Mouse (Mus musculus): Measurements from ENCODE around the gene Eif1ad.

Gene Eif1ad

DNA sequence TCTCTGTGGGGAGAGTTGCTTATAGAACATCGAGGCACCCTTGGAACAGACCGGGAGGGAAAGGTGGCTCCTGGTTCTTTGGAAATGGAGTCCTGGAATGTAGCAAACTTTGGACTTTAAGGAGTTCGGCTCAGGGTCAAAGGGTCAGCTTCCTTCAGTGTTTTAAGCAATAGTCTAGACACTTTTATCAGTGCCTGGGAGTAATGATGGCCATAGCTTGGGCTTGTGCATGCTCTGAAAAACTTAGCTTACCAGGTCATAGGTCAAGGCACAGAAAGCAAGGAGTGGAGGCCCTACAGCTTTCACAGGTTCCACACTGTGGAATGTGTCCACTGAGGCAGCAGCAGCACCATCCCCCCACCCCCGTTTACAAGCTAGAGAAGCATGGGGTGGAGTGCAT is 8.2 kb downstream of the Eif1ad start:
- CTCF ChIA-PET = no interaction called here

DNA sequence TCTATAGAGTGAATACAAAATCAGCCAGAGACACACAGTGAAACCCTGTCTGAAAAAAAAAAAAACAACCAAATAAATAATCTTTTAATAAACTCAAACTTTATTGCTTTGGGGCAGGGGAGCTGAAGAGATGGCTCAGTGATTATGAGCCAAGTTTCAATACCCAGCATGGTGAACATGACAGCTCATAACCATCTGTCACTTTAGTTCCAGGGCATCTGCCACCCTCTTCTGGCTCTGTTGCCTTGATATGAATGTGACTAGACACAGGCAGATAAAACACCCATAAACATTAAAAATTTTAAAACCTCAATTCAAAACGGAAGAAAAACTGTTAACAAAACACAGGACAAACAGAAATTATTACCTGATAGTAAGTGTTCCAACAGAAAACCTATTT is 10.9 kb downstream of the Eif1ad start:
- CTCF ChIA-PET = no interaction called here

DNA sequence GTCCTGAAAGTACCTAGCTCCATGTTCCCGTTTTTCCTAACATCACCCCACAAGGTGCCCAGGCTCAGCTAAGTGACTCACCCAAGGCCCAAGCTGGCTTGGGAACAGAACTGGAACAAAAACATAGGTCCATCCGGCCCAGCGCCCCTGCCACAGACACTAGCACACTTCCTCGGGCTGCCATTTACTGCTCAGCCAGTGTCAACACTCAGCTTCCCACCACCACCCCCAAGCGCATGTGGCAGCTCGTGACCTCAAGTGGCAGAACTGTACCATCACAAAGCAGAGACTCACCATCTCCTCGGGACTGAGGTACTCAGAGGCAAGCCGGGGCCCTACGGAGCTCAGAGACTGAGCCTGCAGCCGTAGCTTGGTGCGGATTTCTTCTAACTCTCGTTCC is 16.8 kb downstream of the Eif1ad start:
- CTCF ChIA-PET = no interaction called here

DNA sequence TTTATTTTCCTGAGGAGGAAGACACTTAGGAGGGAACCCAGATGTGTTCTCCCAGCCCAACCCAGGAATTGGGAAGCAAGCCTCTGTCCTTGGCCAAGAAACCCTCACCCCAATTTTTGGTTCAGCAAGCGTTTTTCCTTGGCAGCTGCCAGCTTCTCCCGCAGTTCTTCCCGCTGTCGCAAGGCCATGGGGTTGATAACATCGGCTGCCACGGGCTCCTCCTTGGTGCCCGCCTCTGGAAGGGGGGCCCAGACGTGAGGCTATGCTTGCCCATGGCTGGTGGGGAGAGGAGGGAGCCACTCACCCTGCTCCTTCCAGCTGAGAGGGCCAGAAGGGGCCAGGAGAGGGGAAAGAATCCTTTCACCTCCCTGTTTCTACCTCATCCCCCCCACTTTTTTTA is 18.2 kb downstream of the Eif1ad start:
- CTCF ChIA-PET = no interaction called here

DNA sequence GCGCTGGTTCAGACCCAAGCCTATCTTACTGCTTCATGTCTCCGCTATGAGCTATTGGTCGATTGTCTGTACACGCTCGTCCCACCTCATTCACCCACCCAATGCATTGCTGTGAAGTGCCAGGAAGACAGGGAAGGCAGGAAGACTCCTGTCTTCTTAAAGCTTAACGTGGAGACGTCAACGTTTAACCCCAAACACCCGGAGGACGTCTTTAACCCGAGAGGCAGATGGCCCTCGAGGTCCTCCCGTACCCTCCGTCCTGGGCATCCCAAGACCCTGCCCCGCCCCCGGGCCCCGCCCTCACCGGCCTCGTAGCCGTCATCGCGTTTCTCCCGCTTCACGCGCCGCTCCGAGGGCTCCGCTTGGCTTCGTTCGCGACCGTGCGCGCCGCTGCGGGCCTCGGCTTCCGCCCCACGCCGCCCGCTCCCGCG is 21.5 kb downstream of the Eif1ad start:
- CTCF ChIA-PET = interaction anchor here (0.6 kb wide), 1 partner anchor 95 kb away, joined by 3 read pairs; no protein-coding TSS in a partner anchor

DNA sequence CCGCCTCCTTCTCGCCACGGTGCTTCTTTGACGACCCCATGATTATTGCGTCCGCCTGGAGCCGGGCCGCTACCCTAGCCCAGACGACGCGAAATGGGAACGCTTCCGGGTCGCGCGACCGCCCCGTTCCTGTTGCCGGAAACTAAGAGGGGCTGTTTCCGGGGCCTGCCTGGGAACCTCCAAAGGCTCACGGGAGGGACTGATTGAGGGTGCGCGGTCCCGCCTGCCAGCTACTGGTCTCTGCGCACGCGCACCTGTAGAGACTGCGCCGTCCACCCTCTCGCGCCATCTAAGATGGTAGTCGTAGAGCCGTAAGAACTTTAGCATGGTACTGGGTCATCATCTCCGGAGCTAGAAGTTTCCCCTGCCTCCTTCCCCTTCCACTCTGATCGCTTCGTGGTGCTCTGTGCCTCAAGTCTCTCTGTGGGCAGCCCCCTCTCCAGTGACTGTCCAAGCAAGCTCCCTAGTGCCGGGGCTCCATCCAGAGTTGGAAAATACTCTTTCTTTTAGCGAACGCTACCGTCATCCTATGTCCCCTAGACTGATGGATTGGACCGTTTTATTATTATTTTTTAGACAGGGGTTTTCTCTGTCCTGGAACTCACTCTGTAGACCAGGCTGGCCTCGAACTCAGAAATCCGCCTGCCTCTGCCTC is 22.2 kb downstream of the Eif1ad start, which contains the start of gene Sart1:
TSS of gene Sart1 (minus strand) at position 116 of the 655 bp plus-strand sequence.
- CTCF ChIA-PET = interaction anchor here (0.6 kb wide), 1 partner anchor 96 kb away, joined by 3 read pairs; no protein-coding TSS in a partner anchor

DNA sequence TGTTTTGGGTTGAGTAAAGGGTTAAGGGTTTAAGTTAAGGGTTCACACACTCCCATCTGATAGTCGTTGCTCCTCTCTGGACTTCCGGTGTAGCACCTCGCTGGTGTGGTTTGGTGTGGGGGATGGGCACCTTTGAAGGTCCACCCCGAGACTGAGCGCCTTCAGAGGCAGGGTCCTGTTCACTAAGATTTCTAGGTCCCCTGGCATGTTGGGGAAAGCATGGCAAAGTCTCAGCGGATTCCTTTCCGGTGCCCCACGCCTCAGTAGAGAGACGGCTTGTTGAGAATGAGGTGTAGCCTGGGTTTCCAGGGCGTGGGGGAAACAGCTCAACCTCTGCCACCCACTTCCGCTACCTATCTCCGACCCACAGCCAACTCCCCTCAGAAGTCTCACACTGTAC is 23.1 kb downstream of the Eif1ad start:
- CTCF ChIA-PET = interaction anchor here (1.1 kb wide), 2 partner anchors 15 to 16 kb away, joined by 3 to 4 read pairs; no protein-coding TSS in a partner anchor

DNA sequence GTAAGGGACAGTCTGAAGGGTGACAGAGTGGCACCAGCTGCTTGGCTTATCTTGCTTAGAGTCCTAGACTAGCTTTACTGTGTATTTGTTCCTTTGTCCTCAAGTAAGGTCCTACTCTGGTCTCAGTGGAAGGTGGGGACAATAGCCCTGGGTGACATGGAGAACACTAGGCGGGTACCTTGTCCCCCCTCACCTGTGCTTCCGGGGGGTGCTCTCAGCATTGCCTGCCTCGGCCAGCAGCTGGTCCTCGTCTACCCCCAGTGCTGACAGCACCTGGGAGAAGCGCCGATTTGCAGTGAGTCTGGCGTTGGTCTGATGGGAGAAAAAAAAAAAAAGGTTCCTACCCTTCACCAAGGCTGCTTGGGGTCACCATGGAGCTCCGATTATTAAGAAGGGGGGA is 23.9 kb downstream of the Eif1ad start:
- CTCF ChIA-PET = interaction anchor here (0.6 to 1.2 kb wide), 5 partner anchors 13 to 427 kb away, joined by 3 to 4 read pairs (median 3); no protein-coding TSS in a partner anchor

DNA sequence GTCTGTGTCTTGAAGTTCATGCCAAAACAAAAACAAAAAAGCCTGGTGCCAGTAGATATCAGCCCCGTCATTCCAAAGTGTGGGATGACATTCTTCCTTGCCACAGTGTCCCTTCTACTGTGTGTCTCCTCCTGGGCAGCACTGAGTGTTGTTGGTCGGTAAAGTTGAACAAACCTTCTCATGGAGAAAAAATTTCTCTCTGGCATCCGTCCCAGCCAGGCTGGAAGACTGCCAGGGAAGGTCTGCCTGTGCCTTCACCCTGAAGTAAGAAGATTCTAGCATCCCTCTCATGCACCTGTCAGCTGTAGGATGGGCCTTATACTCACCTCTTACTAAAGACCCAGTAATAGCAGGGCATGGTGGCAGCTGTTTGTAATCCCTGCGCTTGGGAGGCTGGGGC is 26.4 kb downstream of the Eif1ad start:
- CTCF ChIA-PET = interaction anchor here (0.6 kb wide), 1 partner anchor 106 kb away, joined by 5 read pairs; no protein-coding TSS in a partner anchor

DNA sequence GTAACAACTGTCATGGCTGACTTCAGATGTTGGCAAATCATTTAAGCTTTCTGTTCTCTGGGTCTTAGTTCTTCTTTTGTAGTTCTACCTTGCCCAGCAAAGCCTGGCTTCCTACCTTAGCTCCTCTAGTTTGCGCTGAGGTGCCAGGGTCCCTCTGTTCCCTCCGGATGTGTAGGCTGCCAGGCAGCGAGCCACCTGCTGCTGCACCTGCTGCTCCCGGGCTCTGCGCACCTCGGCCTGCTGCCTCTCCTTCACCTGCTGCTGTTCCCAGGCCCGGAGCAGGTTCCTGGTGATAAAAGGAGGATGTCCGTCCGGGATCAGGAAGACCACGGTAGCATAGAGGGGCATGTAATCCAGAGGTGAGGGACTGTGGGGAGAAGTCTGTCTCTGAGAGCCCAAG is 27.6 kb downstream of the Eif1ad start:
- CTCF ChIA-PET = no interaction called here

DNA sequence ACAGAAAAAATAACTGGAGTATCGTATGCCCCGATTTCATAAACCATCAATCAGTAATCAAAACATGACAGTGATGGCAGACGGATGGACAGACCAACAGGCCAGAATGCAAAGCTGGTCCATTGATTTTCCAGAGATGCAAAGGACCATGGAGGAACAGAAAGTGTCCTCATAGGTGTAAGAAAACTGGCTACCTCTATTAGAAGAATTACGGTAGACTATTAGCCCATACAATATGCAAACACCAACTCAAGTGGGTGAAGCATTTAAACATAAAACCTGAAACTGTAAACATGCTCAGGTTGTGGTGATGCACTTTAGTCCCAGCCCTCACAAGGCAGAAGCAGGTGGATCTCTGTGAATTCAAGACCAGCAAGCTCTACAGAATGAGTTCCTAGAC is 28.8 kb downstream of the Eif1ad start:
- CTCF ChIA-PET = no interaction called here

DNA sequence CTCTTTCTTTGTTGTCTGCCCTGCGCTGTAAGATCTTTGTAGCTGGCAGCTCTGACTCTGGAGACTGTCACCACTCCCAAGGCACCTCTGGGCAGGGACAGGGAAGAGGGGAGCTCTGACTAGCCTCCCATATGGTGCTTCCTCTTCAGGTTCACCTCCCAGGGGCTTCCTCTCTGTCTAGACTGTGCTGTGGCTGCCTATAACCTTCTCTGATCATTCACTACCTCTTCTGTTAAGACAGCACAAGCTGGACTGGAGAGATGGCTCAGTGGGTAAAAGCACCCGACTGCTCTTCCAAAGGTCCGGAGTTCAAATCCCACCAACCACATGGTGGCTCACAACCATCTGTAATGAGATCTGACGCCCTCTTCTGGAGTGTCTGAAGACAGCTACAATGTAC is 34.5 kb downstream of the Eif1ad start:
- CTCF ChIA-PET = interaction anchor here (0.6 kb wide), 1 partner anchor 1619 kb away, joined by 3 read pairs; no protein-coding TSS in a partner anchor

DNA sequence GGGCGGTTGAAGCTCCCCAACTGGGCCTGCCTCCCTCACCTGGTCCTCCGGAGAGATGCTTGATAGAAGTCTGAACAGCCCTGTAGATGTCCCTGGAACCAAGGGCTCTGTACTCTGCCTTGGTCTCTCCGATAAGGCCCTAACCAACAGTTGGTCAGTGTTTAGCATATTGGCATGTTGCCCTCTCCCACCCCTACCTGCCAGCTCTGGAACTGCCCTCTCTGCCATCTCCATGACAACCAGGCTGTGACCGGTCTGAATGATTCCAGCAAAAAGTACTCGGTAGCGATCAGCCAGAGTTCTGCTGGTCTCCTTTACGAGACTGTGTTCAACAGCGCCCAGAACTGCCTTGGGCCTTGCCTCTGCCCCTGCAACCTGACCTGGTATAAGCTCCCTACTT is 35.8 kb downstream of the Eif1ad start, which contains the start of gene Tsga10ip:
TSS of gene Tsga10ip (minus strand) at position 234 of the 400 bp plus-strand sequence.
- CTCF ChIA-PET = no interaction called here

DNA sequence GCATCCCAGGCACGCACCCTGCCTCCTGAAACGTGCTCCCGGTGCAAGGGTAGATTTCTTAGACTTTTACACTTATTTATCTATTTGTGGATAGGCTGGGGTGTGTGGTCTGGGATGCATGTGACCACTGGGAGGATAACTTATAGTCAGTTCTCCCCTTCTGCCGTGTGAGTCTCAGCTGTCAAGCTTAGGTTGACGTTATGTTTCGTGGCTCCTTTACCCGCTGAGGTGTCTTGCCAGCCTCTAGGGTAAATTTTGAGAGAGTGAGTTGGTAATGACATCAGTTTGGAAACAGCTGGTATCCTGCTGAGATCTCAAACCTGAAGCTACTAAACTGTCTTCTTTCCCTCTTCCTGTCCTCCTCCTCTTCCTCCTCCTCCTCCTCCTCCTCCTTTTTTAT is 39.4 kb downstream of the Eif1ad start:
- CTCF ChIA-PET = interaction anchor here (0.6 to 1.4 kb wide), 6 partner anchors 15 to 180 kb away, joined by 3 to 4 read pairs (median 4); partner anchors contain the start of gene Fosl1

DNA sequence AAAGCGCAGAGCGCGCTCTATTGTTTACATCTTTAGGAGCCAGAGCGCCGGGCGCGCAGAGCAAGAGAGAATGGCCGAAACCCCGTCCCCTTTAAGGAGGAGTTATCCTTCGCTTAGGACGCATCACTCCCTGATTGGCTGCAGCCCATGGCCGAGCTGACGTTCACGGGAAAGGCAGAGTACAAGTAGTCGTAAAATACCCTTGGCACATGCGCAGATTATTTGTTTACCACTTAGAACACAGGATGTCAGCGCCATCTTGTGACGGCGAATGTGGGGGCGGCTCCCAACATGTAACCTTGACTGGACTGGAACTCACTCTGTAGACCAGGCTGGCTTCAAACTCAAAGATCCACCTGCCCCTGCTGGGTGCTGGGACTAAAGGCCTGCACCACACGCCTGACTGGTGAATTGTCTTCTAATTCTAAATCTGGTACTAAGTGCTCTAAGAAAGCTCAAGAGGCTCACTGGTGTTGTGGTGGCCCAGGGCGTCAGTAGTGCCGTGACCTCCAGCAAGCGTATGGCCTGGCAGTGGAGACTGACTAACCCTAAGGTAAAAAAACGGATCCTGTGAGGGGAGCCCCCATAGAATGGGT is 40.1 kb downstream of the Eif1ad start:
- CTCF ChIA-PET = interaction anchor here (0.9 to 1.4 kb wide), 6 partner anchors 16 to 41 kb away, joined by 3 to 5 read pairs (median 4); partner anchors contain the start of genes Drap1 and Fosl1

DNA sequence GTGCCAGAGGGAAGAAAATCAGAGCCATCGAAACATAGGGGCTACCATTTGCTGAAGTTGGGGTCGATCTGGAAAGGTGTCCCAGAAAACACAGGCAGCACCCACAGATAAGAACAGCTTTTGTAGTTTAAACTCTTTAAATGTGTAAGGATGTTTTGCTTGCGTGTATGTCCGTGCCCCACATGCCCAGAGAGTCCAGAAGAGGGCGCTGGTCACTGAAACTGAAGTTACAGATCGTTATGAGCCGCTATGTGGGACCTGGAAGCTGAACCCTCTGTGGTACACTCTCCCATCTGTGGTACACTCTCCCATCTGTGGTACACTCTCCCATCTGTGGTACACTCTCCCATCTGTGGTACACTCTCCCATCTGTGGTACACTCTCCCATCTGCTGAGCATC is 40.6 kb downstream of the Eif1ad start:
- CTCF ChIA-PET = interaction anchor here (1.0 to 1.4 kb wide), 3 partner anchors 17 to 40 kb away, joined by 4 to 5 read pairs (median 4); partner anchors contain the start of genes Drap1 and Fosl1

DNA sequence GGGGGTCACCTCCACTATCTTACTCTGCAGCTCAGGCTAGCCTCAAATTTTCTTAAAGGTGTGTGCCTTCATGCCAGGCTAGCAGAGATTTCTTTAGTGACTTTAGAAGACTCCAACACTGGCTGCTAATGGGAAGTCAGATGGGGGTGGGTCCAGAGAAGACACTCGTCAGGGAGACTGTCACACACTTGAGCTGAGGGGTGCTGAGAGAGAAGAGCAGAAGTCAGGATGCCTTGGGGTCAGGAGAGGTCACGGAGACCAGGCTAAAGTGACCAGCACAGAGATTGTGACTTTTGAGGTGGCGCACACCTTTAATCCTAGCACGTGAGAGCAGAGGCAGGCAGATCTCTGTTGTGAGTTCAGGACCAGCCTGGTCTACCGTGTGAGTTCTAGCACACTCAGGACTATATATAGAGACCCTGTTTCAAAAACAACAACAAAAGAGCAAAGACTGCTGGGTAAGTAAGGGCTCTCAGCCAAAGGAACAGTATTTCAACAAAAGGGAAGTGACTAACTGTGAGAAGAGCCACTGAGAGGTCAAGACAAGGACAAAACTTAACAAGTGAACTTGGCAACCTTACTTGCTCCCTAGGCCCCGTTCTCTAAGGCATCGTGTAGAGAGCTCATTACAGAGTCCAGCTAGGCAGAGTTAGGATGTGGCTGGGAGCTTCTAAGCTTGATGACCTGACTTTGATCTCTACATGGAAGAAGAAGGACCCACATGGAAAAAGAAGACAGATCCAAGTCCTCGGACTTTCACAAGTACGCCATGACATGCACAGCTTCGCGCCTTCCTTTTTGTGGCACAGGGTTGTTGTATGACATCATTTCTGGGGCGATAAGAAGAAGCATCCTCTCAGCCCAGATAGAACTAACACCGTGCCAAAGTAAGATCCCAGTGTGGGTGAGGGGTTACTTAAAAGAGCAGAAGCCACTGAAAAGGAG is 41.8 kb downstream of the Eif1ad start:
- CTCF ChIA-PET = interaction anchor here (1.0 to 1.3 kb wide), 2 partner anchors 13 to 16 kb away, joined by 3 to 5 read pairs; partner anchors contain the start of gene Drap1

DNA sequence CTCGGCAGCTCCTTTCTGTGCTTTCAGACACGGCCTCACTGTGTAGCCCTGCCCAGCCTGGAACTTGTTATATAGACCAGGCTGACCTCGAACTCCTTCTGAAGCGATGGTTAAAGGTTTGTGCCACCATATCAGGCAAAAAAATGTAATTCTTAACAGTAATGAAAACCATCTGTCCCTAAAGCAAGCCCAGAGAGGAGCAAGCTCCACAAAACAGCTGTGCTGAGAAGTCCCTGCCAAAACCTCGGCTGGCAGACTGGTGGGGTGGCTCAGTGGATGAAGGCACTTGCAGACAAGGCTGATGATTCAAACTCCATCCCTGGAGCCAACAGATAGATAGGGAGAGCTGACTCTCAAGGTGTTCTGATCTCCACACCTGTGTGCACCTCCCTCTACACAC is 42.5 kb downstream of the Eif1ad start:
- CTCF ChIA-PET = interaction anchor here (1.0 kb wide), 1 partner anchor 13 kb away, joined by 3 read pairs; no protein-coding TSS in a partner anchor

DNA sequence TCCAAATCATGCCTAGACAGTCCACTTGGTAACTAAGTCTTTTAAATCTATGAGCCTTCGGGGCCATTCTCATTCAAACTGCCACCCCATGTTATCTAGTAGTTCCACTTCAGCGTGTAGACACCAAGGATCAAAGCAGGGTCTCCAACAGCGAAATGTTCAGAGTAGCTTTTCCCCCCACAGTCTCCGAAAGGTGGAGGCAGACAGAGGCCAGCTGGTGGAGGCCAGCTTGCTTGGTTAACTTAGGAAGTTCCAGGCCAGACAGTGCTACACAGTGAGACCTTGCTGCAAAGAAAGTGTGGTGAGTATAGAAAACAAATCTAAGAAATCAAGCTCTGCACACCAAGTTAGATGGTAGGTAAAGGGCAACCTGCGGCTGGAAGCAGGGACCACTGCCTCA is 44.1 kb downstream of the Eif1ad start:
- CTCF ChIA-PET = no interaction called here

DNA sequence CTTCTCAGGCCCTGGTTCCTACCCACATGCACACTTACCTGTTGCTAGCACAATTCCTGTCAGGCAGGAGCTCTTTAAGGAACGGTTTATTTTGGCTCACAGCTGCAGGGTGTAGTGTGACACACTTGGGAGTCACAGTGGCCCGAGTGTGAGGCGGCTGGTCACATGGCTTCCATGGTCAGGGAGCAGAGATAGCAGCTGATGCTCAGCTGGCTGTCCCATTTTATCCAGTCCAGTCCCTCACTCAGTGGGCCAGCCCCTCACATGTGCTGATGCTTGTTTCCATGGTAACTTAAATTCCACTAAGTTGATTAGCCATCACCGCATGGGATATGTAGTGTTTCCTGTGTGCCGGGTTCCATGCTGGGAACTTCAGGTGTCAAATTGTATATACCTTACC is 45.4 kb downstream of the Eif1ad start:
- CTCF ChIA-PET = no interaction called here

DNA sequence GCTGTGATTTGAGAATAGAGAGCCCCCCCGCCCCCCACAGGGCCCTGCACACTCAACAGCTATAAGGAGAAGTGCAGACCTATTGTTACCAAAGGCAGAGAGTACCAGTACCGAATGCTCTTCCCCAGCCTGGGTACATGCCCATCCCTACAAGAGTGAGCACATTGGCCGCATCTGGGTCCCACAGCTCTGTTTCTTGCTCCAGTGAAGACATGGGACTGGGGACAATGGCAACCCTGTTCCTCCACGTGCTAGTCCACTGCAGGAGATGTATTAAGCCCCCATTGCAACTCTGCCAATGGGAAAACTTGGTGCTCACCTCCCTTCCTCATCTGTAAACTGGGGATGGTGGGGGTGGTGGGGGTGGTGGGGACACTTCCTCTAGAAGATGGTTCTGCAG is 47.3 kb downstream of the Eif1ad start:
- CTCF ChIA-PET = no interaction called here

DNA sequence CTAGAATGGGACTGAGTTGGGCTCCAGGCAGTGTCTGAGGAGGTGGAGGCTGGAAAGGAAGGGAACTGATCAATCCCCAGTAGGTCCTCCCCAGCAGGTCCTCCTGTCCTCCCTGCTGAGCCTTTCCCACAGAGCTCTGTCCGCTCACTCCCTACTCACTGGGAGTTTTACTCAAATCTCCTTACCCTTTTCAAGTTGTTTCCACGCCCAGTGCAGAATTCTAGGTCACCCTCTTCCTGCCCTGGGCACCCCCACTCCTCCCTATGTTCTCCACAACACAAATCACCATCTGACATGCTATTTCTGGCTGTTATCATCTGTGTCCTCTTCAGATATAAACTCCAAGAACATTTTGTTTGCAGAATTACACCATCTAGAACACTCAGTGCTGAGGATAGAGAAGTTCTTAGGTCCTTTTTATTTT is 48.0 kb downstream of the Eif1ad start:
- CTCF ChIA-PET = no interaction called here
